Mouse (Mus musculus) MEL (cell line): ENCODE measurements around the gene Cd5l.

Source experiments
- POLR2A ChIP-seq, 2 experiments: IDR thresholded peaks; 2 replicates each; pipeline ENCODE4 v1.6.1; 2011 to 2012; ENCODE audit warnings: low read length in 2 of 2, mild to moderate bottlenecking in 2 of 2, control low read depth in 1 of 2, improper control_type of control experiment in 1 of 2, low read depth in 1 of 2, moderate library complexity in 1 of 2; ENCODE audit not compliant: control insufficient read depth in 1 of 2, insufficient read depth in 1 of 2, poor library complexity in 1 of 2
- RAD21 ChIP-seq: IDR thresholded peaks from 2 replicates; pipeline ENCODE4 v1.6.1; 2011; ENCODE audit warnings: mild to moderate bottlenecking, low read depth, low read length, improper control_type of control experiment
- TCF12 ChIP-seq: IDR thresholded peaks from 2 replicates; pipeline ENCODE4 v1.6.1; 2014; ENCODE audit warnings: low read depth, mild to moderate bottlenecking, inconsistent platforms, low read length, improper control_type of control experiment, moderate library complexity

DNA sequence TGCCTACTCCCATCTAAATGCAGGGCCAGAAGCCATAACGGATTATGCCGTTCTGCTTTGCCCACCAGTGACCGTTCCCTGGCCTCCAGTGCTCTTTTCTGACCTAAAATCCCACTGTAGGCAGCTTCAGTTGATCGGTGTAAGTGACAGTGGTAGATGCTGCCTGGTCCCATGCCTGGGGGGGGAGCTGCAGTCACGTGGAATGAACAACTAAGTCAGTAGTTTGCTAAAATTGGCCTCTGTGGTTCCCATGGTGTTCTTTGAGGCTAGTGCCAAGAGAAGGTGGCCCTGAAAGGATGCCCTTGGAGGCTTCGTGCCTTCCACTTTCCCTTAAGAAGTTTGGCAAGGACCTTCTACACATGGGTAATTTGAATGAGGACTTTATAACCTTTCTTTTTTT is 2.8 kb downstream of the Cd5l start:
- TF ChIP-seq TCF12, result no peak
- no peak for TF ChIP-seq RAD21
- TF ChIP-seq POLR2A (IDR thresholded peaks at IDR 0.05; ENCODE audit: control insufficient read depth in 1 of 2, insufficient read depth in 1 of 2, low read depth in 1 of 2, low read length in 2 of 2, poor library complexity in 1 of 2), result no peak
